8 mouse cellular contexts compared by ENCODE assay signal in genomic region chr2:117122701-117123337, GRCm38 (mm10). TPM values are rescaled to one million over a fixed set of nuclear protein-coding genes. Genes with fewer than 3 reads are reported as not detected.
A peak's percentile ranks its signal among the peaks of the same experiment; 100 is the strongest.
DNase-seq lines count a peak whose midpoint lies in the region; ATAC-seq and TF ChIP-seq lines count a peak whose summit lies in the region.

No protein-coding gene starts in this region.

- no peaks in the 10 kb centered on the region for H3K36me3 ChIP-seq in lung, postnatal 0 days (ENCODE audit: insufficient read depth, low read length)

- H3K4me1 ChIP-seq in embryonic fibroblast, embryonic 13.5 days (ENCODE audit: control insufficient read depth, insufficient read depth, low read length), result peaks cover 2% of the 10 kb centered on the region; the same call in 1 of the 2 replicates
- H3K4me1 ChIP-seq in lung, postnatal 0 days (ENCODE audit: insufficient read depth, low read depth, low read length), result peaks cover 7% of the 10 kb centered on the region; the same call in 1 of the 2 replicates

- peak; percentile 80 for DNase-seq in MEL-GATA-1-ER (ENCODE audit: extremely low read depth, low read depth)
- DNase-seq in brain, adult 2 months (ENCODE audit: low read depth, low spot score), result peak; percentile 83
- DNase-seq in heart, postnatal 14 days, result peak; percentile 30 to 65
- peak; percentile 66 for DNase-seq in large intestine, adult 2 months (ENCODE audit: low read depth, low spot score)
- DNase-seq in lung, postnatal 0 days (ENCODE audit: low spot score), result peak; percentile 83
- DNase-seq in retina, embryonic 14.5 days (ENCODE audit: low spot score), result peak; percentile 65
- DNase-seq in urinary bladder, adult 18-20 months (ENCODE audit: low spot score in 2 of 2), result no peak

- H3K27me3 ChIP-seq in lung, postnatal 0 days (replicated peaks; ENCODE audit: insufficient read depth, low read length), result no peaks in the 10 kb centered on the region

- under 1% methylated on average over 17 of the region's 17 CpGs for WGBS in large intestine, adult 2 months
- WGBS in lung, postnatal 0 days, result under 1% methylated on average over 17 of the region's 17 CpGs

- H3K9me3 ChIP-seq in lung, postnatal 0 days (ENCODE audit: low read length), result no peaks in the 10 kb centered on the region

- H3K4me2 ChIP-seq in lung, postnatal 0 days (replicated peaks; ENCODE audit: low read depth, low read length), result peak overlapping the region; percentile 60

- no peak for TF ChIP-seq POLR2A in embryonic fibroblast, embryonic 13.5 days (IDR thresholded peaks at IDR 0.05; ENCODE audit: low read depth, low read length)

- peak overlapping the region; percentile 93 for H3K9ac ChIP-seq in lung, postnatal 0 days (replicated peaks; ENCODE audit: low read depth)

- no peak for ATAC-seq in lung, postnatal 0 days

- intact Hi-C loops in heart, postnatal 14 days (cut with DNase I), result no loop called here

- peak overlapping the region; percentile 55 for H3K4me3 ChIP-seq in embryonic fibroblast, embryonic 13.5 days (ENCODE audit: insufficient read depth, low read length)
- peak overlapping the region; percentile 98 for H3K4me3 ChIP-seq in lung, postnatal 0 days (ENCODE audit: low read depth, low read length)

- TF ChIP-seq EP300 in lung, postnatal 0 days (IDR thresholded peaks at IDR 0.05), result no peak; the same call in 1 of the 2 replicates

- peak overlapping the region; percentile 76 for H3K27ac ChIP-seq in embryonic fibroblast, embryonic 13.5 days (ENCODE audit: insufficient read depth, low read length)
- H3K27ac ChIP-seq in lung, postnatal 0 days (ENCODE audit: low read length), result no peak overlapping the region

- TF ChIP-seq CTCF in embryonic fibroblast, embryonic 13.5 days (IDR thresholded peaks at IDR 0.05; ENCODE audit: borderline replicate concordance, insufficient read depth, low read length), result no peak
- TF ChIP-seq CTCF in lung, postnatal 0 days (IDR thresholded peaks at IDR 0.05), result no peak

RNA-seq across cellular contexts. Expression of gene Spred1, which starts 1.6 kb away (rescaled TPM):
- 48.3 and 49.7 TPM in 2 replicates for polyA plus RNA-seq in embryonic fibroblast, embryonic 13.5 days (2011; ENCODE audit: insufficient read length, low read depth, missing spikeins)
- total RNA-seq in heart, postnatal 14 days (2021), result 10 to 100 TPM; 18.8 to 20.5 TPM
- 1.8 and 2.5 TPM in 2 replicates for polyA plus RNA-seq in large intestine, adult 2 months (2012; rRNA removed)
- polyA plus RNA-seq in lung, postnatal 0 days (2015; fragmentation: Nextera tagmentation; extraction: Ambion mirVana), result 12.5 and 17.3 TPM in 2 replicates

Comparison
In these comparisons a context has a peak if more than half of its experiments do, and no peak if none do; other contexts are left out.
1. DNase-seq: peak in MEL-GATA-1-ER (single experiment), brain, adult 2 months (single experiment), heart, postnatal 14 days (2 of 2), large intestine, adult 2 months (single experiment), lung, postnatal 0 days (single experiment) and retina, embryonic 14.5 days (single experiment); none in urinary bladder, adult 18-20 months (0 of 2).